Mouse (Mus musculus) large intestine, adult 2 months (tissue): Measurements from ENCODE around the gene Olfr995. TPM values are rescaled to one million over a fixed set of nuclear protein-coding genes. Genes with fewer than 3 reads are reported as not detected.

Source experiments
- DNase-seq: peaks from one replicate; pipeline ENCODE4 v3.0.0-alpha.2; 2012; ENCODE audit warnings: low read depth, low spot score
- WGBS: fragments of 180-500 bp; shearing (Covaris S2); methylation state at CpG from one replicate; pipeline ENCODE4 v1.1.7; 2018; 5-methylcytosine and 5-hydroxymethylcytosine counted together
- polyA plus RNA-seq: library from polyadenylated mRNA; depleted of rRNA; stranded (reverse); fragments of >200 nt; gene quantifications from 2 replicates; pipeline ENCODE4 v1.2.3, GENCODE M21; 2012; rRNA removed

Olfr995 gene
- polyA plus RNA-seq = not detected in 2 replicates

- WGBS = 53% methylated on average over 1 of the region's 1 CpGs
These were observed at the start of gene Olfr995 for GRCm38 (mm10) chr2:85443539-85443938. Gene Olfr995 (minus strand): TSS chr2:85443639.

GRCm38 (mm10) chr2:85490396-85490795 lies 47.0 kb upstream of the Olfr995 start:
- no peak for DNase-seq
- WGBS = 79% methylated on average over 5 of the region's 5 CpGs

More at GRCm38 (mm10) chr2:85443539-85443938, at the start of gene Olfr995:
- no peak for DNase-seq

GRCm38 (mm10) chr2:85466801-85467325 lies 23.4 kb upstream of the Olfr995 start:
- 72% methylated on average over 3 of the region's 3 CpGs for WGBS
- no peak for DNase-seq

DNA sequence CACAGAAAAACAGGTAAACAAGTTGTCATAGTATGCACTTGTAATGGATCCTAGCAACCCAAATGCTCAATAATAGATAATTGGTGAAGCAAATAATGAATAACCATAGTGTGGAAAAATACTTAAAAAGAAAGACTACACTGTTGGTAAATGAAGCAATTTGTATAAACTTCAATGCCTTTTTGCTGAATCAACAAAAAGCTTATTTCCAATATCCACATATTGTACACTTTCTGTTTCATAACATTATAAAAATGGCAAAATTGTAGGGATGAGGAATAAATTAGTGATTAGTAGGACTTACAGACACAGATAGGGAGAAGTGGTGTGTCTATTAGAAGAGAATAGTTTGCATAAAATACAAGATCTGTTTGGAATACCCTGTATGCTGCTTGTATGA lies 893 bp downstream of the Olfr995 start:
- no peak for DNase-seq

GRCm38 (mm10) chr2:85436351-85436750 lies 7.1 kb downstream of the Olfr995 start, which contains the start of gene Olfr994:
Gene Olfr994 (minus strand): TSS chr2:85436451.
- no peak for DNase-seq
- 76% methylated on average over 3 of the region's 3 CpGs for WGBS

DNA sequence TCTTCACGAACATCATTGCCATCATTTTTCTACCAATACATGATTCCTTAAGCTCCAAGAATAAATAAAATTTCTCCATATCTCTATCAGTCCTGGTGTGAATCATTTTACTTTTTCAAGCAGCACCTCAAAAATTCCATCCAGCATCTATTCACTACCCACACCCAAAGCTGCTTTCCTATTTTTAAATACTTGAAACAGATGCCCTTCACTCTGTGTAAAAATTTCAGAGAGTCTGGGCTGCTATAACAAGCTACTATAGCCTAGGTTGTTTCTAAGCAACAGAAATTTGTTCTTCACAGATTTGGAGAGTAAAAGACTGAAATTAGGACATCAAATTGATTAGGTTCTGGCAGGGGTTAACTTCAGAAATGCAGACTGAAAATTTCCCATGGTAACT lies 17.5 kb downstream of the Olfr995 start:
- no peak for DNase-seq
- WGBS = 76% methylated on average over 1 of the region's 1 CpGs

- DNase-seq = no peak
These were observed 28.7 kb downstream of the Olfr995 start, which contains the start of gene Olfr993 for GRCm38 (mm10) chr2:85414777-85415176. Gene Olfr993 (minus strand): TSS chr2:85414877.

DNA sequence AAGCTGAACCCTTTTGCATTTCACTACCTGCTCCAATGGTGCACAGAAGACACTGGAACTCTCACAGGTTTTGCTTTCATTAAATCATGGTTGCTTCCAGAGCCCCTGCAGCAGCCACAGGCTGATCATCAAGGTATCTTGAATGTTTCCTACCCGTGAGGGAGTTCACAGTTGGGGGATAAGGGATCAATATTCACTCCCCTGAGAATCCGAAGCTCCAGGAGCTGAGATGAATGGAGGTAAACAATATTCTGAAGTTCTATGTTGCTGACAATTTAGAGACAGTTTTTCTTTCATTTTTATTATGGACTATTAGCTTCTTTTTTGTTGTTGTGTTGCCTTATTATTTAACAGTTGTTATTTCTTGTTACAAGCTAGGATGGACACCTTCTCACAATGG lies 34.1 kb downstream of the Olfr995 start, which contains the start of gene Olfr992:
Gene Olfr992 (minus strand): TSS at position 101 of the 400 bp plus-strand sequence.
- 50% methylated on average over 2 of the region's 2 CpGs for WGBS
- no peak for DNase-seq

Other genes with a start within 250 kb of the Olfr995 start
- 1.5 and 2.2 TPM in 2 replicates for gene Lrrc55, start 246.4 kb downstream of the Olfr995 start, polyA plus RNA-seq
- gene Olfr987, start 104.3 kb downstream of the Olfr995 start, polyA plus RNA-seq = not detected in 2 replicates
- not detected in 2 replicates for gene Olfr988, start 80.4 kb downstream of the Olfr995 start, polyA plus RNA-seq
- gene Olfr992, start 34.2 kb downstream of the Olfr995 start, polyA plus RNA-seq = not detected in 2 replicates
- not detected in 2 replicates for gene Olfr993, start 28.8 kb downstream of the Olfr995 start, polyA plus RNA-seq
- gene Olfr994, start 7.2 kb downstream of the Olfr995 start, polyA plus RNA-seq = not detected in 2 replicates
- gene 4833423E24Rik, start 75.4 kb upstream of the Olfr995 start, polyA plus RNA-seq = not detected in 2 replicates
- gene Olfr996, start 135.6 kb upstream of the Olfr995 start, polyA plus RNA-seq = not detected in 2 replicates
- not detected in 2 replicates for gene Olfr998, start 145.3 kb upstream of the Olfr995 start, polyA plus RNA-seq
- gene Olfr1000, start 168.3 kb upstream of the Olfr995 start, polyA plus RNA-seq = not detected in 2 replicates
- not detected in 2 replicates for gene Olfr1002, start 207.1 kb upstream of the Olfr995 start, polyA plus RNA-seq
- not detected in 2 replicates for gene Olfr154, start 220.8 kb upstream of the Olfr995 start, polyA plus RNA-seq
- not detected in 2 replicates for gene Olfr1006, start 235.1 kb upstream of the Olfr995 start, polyA plus RNA-seq
- not detected in 2 replicates for gene Olfr1008, start 245.8 kb upstream of the Olfr995 start, polyA plus RNA-seq